Mouse (Mus musculus): ENCODE data around the gene Rgs9. TPM values are rescaled to one million over a fixed set of nuclear protein-coding genes. Genes with fewer than 3 reads are reported as not detected.

Rgs9 gene
- total and polyA plus RNA-seq, 3 experiments = 0.55 to 1.4 (median 1.2) TPM

DNA sequence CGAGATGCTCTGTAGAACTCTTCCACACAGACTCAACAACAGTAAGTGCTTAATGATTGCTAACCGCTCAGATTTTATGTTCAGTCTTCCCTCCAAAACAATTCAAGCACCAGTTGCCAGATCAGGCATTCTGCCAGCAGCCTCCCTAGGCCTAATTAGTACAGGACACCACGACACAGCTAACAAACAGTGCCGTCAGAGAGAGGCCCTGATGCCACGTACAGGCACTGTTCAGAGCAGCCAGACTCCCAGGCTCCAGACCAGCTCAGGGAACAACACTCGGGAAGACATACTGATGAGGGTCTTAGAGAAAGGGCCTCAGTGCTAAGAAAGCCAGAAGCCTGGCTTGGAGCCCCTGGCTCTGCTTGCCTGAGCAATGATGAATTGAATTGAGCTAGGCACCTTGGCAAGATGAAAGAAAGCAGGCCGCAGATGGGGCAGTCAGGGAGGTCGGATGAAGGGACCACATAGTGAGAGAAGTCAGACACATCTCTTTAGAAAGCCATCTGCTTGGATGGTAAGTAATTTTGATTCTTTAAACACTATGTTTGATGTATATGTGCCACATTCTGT, 22.5 kb upstream of the Rgs9 start:
- no peaks in the 10 kb centered on the region for H3K36me3 ChIP-seq (replicated peaks in 1 of 2; ENCODE audit: control insufficient read depth in 1 of 2, insufficient read depth in 1 of 2, low read length in 1 of 2)
- dilution Hi-C loops (cut with MboI; ENCODE audit: extremely low pct_ligation_motif_present, extremely low pct_unique_long_range_greater_than_20kb, low sequenced_read_pairs) (no loop called here), in situ Hi-C loops (cut with MboI; ENCODE audit: low pct_ligation_motif_present, low pct_unique_long_range_greater_than_20kb, low sequenced_read_pairs) (loop anchor here (10.0 kb wide), 1 partner anchor 264 kb away; no protein-coding TSS in a partner anchor)
- H3K9ac ChIP-seq (ENCODE audit: insufficient read depth, low read depth) = no peak overlapping the region
- no peaks in the 10 kb centered on the region for H3K9me3 ChIP-seq (replicated peaks; ENCODE audit: low read length)
- TF ChIP-seq KAT2A (IDR thresholded peaks at IDR 0.05; ENCODE audit: insufficient replicate concordance, low read length) (no peak), USF1 (IDR thresholded peaks at IDR 0.05; ENCODE audit: low read depth, low read length) (no peak), MEF2A (IDR thresholded peaks at IDR 0.05; ENCODE audit: borderline replicate concordance, low read depth, low read length) (no peak), ETS1 (conservative IDR thresholded peaks at IDR 0.05; ENCODE audit: low read depth, low read length) (no peak), BHLHE40 (IDR thresholded peaks at IDR 0.05; ENCODE audit: low read depth, low read length) (no peak), HCFC1 (IDR thresholded peaks at IDR 0.05; ENCODE audit: low read depth, low read length) (no peak), MAX (IDR thresholded peaks at IDR 0.05; ENCODE audit: low read length) (no peak), POLR2AphosphoS2 (IDR thresholded peaks at IDR 0.05; ENCODE audit: low read depth, low read length) (no peak), MAZ (IDR thresholded peaks at IDR 0.05; ENCODE audit: low read depth, low read length) (no peak), ELF1 (IDR thresholded peaks at IDR 0.05; ENCODE audit: low read depth, low read length) (no peak), JUN (IDR thresholded peaks at IDR 0.05; ENCODE audit: insufficient read depth, low read depth, low read length) (no peak)
- H3K27me3 ChIP-seq (replicated peaks) = peaks cover 8% of the 10 kb centered on the region
- no peak overlapping the region for H3K4me2 ChIP-seq (ENCODE audit: insufficient read depth, low read depth, poor library complexity, severe bottlenecking)
- no peak overlapping the region for H3K27ac ChIP-seq (ENCODE audit: insufficient read depth, low read depth)
- no peak overlapping the region for H3K4me3 ChIP-seq (replicated peaks in 1 of 3; ENCODE audit: low read depth in 2 of 3, low read length in 2 of 3, poor library complexity in 1 of 3)
- no peak for DNase-seq (ENCODE audit: extremely low read depth)
- no peaks in the 10 kb centered on the region for H3K79me2 ChIP-seq (replicated peaks; ENCODE audit: control insufficient read depth, extremely low read depth, insufficient read depth, poor library complexity, severe bottlenecking)
- H3K4me1 ChIP-seq (ENCODE audit: control insufficient read depth in 1 of 2, insufficient read depth in 2 of 2) = peaks cover 3 to 5% of the 10 kb centered on the region in 2 experiments; a peak in 3 of 4 replicates

DNA sequence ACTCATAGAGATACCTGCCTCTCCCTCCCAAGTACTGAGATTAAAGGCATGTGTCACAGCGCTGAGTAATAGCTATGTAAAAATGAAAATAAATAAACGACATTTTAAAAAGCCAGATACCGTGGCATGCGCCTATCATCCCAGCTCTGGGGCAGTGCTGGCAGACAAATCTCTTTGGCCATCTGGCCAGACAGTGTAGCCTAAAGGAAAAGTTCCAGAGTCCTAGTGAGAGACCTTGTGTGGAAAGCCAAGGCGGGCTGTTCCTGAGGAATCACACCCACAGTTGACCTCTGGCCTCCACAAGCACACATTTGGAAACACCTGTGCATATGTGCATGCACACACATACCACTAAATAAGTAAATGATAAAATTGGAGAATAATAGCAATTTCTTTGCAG, 22.0 kb upstream of the Rgs9 start:
- TF ChIP-seq ETS1 (conservative IDR thresholded peaks at IDR 0.05; ENCODE audit: low read depth, low read length) = no peak
- no peak for TF ChIP-seq MAX (IDR thresholded peaks at IDR 0.05; ENCODE audit: low read length)
- TF ChIP-seq MAZ (IDR thresholded peaks at IDR 0.05; ENCODE audit: low read depth, low read length) = no peak
- TF ChIP-seq ELF1 (IDR thresholded peaks at IDR 0.05; ENCODE audit: low read depth, low read length) = no peak
- no peak for TF ChIP-seq RAD21 (IDR thresholded peaks at IDR 0.05; ENCODE audit: low read depth, low read length)
- TF ChIP-seq PAX5 (IDR thresholded peaks at IDR 0.05; ENCODE audit: low read length) = no peak
- no peak for TF ChIP-seq ZNF384 (IDR thresholded peaks at IDR 0.05; ENCODE audit: low read depth, low read length)
- no peak for TF ChIP-seq JUN (IDR thresholded peaks at IDR 0.05; ENCODE audit: insufficient read depth, low read depth, low read length)
- no peak for TF ChIP-seq E2F4 (IDR thresholded peaks at IDR 0.05; ENCODE audit: insufficient replicate concordance, low read depth, low read length)
- TF ChIP-seq MXI1 (IDR thresholded peaks at IDR 0.05; ENCODE audit: low read depth, low read length) = no peak
- no peak for TF ChIP-seq CHD1 (IDR thresholded peaks at IDR 0.05; ENCODE audit: low read depth, low read length)
- no peak for TF ChIP-seq GABPA (IDR thresholded peaks at IDR 0.05; ENCODE audit: insufficient replicate concordance, low read depth, low read length)
- no peak for TF ChIP-seq TBP (conservative IDR thresholded peaks at IDR 0.05; ENCODE audit: low read depth, low read length)
- no peak for TF ChIP-seq HCFC1 (IDR thresholded peaks at IDR 0.05; ENCODE audit: low read depth, low read length)
- TF ChIP-seq ZC3H11A (IDR thresholded peaks at IDR 0.05; ENCODE audit: low read depth, low read length) = no peak
- TF ChIP-seq POLR2A (IDR thresholded peaks at IDR 0.05; ENCODE audit: low read depth, low read length) = no peak
- no peak for TF ChIP-seq IRF4 (IDR thresholded peaks at IDR 0.05; ENCODE audit: low read depth, low read length)
- TF ChIP-seq TCF12 (IDR thresholded peaks at IDR 0.05; ENCODE audit: low read depth, low read length) = no peak
- H3K4me3 ChIP-seq (replicated peaks in 1 of 3; ENCODE audit: low read depth in 2 of 3, low read length in 2 of 3, poor library complexity in 1 of 3) = no peak overlapping the region
- no peak for DNase-seq (ENCODE audit: extremely low read depth)
- dilution Hi-C loops (cut with MboI; ENCODE audit: extremely low pct_ligation_motif_present, extremely low pct_unique_long_range_greater_than_20kb, low sequenced_read_pairs) = no loop called here
- no peaks in the 10 kb centered on the region for H3K36me3 ChIP-seq (replicated peaks in 1 of 2; ENCODE audit: control insufficient read depth in 1 of 2, insufficient read depth in 1 of 2, low read length in 1 of 2)
- H3K9ac ChIP-seq (ENCODE audit: insufficient read depth, low read depth) = no peak overlapping the region
- peaks cover 3 to 5% of the 10 kb centered on the region in 2 experiments; a peak in 3 of 4 replicates for H3K4me1 ChIP-seq (ENCODE audit: control insufficient read depth in 1 of 2, insufficient read depth in 2 of 2)
- no peaks in the 10 kb centered on the region for H3K79me2 ChIP-seq (replicated peaks; ENCODE audit: control insufficient read depth, extremely low read depth, insufficient read depth, poor library complexity, severe bottlenecking)
- no peaks in the 10 kb centered on the region for H3K9me3 ChIP-seq (replicated peaks; ENCODE audit: low read length)
- peaks cover 10% of the 10 kb centered on the region for H3K27me3 ChIP-seq (replicated peaks)
- H3K27ac ChIP-seq (ENCODE audit: insufficient read depth, low read depth) = no peak overlapping the region
- in situ Hi-C loops (cut with MboI; ENCODE audit: low pct_ligation_motif_present, low pct_unique_long_range_greater_than_20kb, low sequenced_read_pairs) = loop anchor here (10.0 kb wide), 1 partner anchor 265 kb away; no protein-coding TSS in a partner anchor
- no peak overlapping the region for H3K4me2 ChIP-seq (ENCODE audit: insufficient read depth, low read depth, poor library complexity, severe bottlenecking)

All from CH12.LX (cell line).